Mouse (Mus musculus): ENCODE data around the gene Gm5849. TPM values are rescaled to one million over a fixed set of nuclear protein-coding genes. Genes with fewer than 3 reads are reported as not detected.
"Not testable (repeated sequence)": the region's sequence is repeated elsewhere in the genome, so short reads cannot be mapped to it uniquely, and the experiment has no call there.

Gene Gm5849
- not detected in 2 replicates for polyA plus RNA-seq (2014; fragmentation: Nextera tagmentation; extraction: Ambion mirVana)

DNA sequence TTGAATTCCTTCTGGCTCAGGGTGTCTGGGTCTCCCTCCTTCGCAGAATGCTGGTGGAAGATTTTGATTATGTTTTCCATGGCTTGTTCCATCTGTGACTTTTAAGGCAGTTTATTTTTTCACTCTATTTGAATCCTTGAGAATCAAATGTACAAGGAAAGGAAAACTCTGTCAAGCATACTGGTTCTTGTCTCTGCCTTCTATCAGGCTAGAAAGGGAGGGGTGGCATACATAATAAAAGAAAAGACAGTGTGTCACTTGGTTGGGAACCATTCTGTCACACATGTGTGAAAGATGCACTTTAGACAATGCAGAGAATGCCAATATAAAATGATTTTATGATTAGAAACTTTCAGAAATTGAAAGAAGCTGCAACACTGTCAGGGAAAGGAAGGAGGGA, at the start of gene Gm5849:
Gm5849 (minus strand) TSS at position 101 of the 400 bp plus-strand sequence.
- WGBS, result 83% methylated on average over 1 of the region's 1 CpGs
- not testable (repeated sequence) for H3K27ac ChIP-seq (replicated peaks; ENCODE audit: low read depth, low read length); H3K4me1 ChIP-seq (ENCODE audit: control insufficient read depth, insufficient read depth, low read length); H3K36me3 ChIP-seq (replicated peaks; ENCODE audit: control insufficient read depth, insufficient read depth, low read depth, low read length); ATAC-seq (replicated peaks; ENCODE audit: insufficient number of reproducible peaks, low FRiP score, low TSS enrichment, low read depth); H3K27me3 ChIP-seq (ENCODE audit: control insufficient read depth, insufficient read depth, low read length); H3K9ac ChIP-seq (replicated peaks; ENCODE audit: low read length); H3K4me3 ChIP-seq (ENCODE audit: low read depth, low read length); DNase-seq (ENCODE audit: low spot score); H3K4me2 ChIP-seq (ENCODE audit: low read depth, low read length); H3K9me3 ChIP-seq (replicated peaks; ENCODE audit: control insufficient read depth, low read length)

DNA sequence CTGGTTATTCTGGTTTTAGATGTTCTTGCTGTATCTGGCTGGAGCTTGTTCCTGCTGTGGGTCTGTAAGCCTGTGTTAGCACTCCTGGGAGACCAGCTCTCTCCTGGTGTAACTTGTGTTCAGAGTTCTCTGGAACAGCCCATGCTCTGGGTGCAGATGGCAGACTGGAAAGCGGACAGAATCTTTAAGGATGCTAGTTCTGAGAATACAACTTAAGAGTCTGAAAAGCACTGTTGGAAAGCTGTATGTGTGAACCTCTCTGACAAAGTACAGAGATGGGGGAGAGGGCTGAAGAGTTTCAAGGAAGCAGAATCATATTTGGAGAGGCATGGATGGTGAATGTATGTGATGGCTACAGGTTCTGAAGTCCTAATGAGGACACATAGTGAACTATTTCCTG, 28.0 kb downstream of the Gm5849 start:
- H3K4me1 ChIP-seq (ENCODE audit: control insufficient read depth, insufficient read depth, low read length), result no peaks in the 10 kb centered on the region
- WGBS, result 92% methylated on average over 1 of the region's 1 CpGs
- H3K27me3 ChIP-seq (ENCODE audit: control insufficient read depth, insufficient read depth, low read length), result no peaks in the 10 kb centered on the region
- DNase-seq (ENCODE audit: low spot score), result no peak
- no peak overlapping the region for H3K27ac ChIP-seq (replicated peaks; ENCODE audit: low read depth, low read length)
- no peak overlapping the region for H3K9ac ChIP-seq (replicated peaks; ENCODE audit: low read length)
- no peak for ATAC-seq (replicated peaks; ENCODE audit: insufficient number of reproducible peaks, low FRiP score, low TSS enrichment, low read depth)
- no peaks in the 10 kb centered on the region for H3K9me3 ChIP-seq (replicated peaks; ENCODE audit: control insufficient read depth, low read length)
- H3K36me3 ChIP-seq (replicated peaks; ENCODE audit: control insufficient read depth, insufficient read depth, low read depth, low read length), result no peaks in the 10 kb centered on the region
- no peak overlapping the region for H3K4me3 ChIP-seq (ENCODE audit: low read depth, low read length)
- H3K4me2 ChIP-seq (ENCODE audit: low read depth, low read length), result no peak overlapping the region

DNA sequence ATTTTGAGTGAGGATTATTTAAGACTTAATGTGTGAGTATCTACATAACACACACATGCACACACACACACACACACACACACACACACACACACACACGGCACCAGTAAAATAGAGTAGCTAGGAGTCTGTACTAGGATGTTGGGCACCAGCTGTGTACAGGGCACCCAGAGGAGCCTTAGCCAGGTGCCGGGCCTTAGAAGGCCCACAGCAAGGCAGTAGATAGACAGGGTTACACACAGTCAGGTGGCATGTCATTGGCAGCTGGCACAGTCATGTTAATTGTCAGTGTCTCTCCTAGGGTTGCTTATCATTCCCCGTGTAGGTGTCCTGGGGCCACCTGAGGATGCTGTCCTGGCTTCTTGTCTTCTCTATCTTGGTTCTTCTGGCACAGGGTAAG, 51.1 kb downstream of the Gm5849 start, which contains the start of gene Pglyrp4:
Pglyrp4 (plus strand) TSS at position 301 of the 400 bp plus-strand sequence.
- no peaks in the 10 kb centered on the region for H3K36me3 ChIP-seq (replicated peaks; ENCODE audit: control insufficient read depth, insufficient read depth, low read depth, low read length)
- no peak within 1 kb of the TSS for H3K4me3 ChIP-seq (ENCODE audit: low read depth, low read length)
- H3K9me3 ChIP-seq (replicated peaks; ENCODE audit: control insufficient read depth, low read length), result no peaks in the 10 kb centered on the region
- no peaks in the 10 kb centered on the region for H3K4me1 ChIP-seq (ENCODE audit: control insufficient read depth, insufficient read depth, low read length)
- no peak within 1 kb of the TSS for H3K4me2 ChIP-seq (ENCODE audit: low read depth, low read length)
- ATAC-seq (replicated peaks; ENCODE audit: insufficient number of reproducible peaks, low FRiP score, low TSS enrichment, low read depth) (no peak), DNase-seq (ENCODE audit: low spot score) (no peak)
- no peak within 1 kb of the TSS for H3K27ac ChIP-seq (replicated peaks; ENCODE audit: low read depth, low read length)
- no peak within 1 kb of the TSS for H3K9ac ChIP-seq (replicated peaks; ENCODE audit: low read length)
- H3K27me3 ChIP-seq (ENCODE audit: control insufficient read depth, insufficient read depth, low read length), result no peaks in the 10 kb centered on the region
- WGBS, result 88% methylated on average over 3 of the region's 3 CpGs

Other genes with a start within 250 kb of the Gm5849 start
- 48.2 and 52.1 TPM in 2 replicates for gene S100a16, start 240.6 kb downstream of the Gm5849 start, polyA plus RNA-seq (2014; fragmentation: Nextera tagmentation; extraction: Ambion mirVana)
- gene S100a3, start 217.3 kb downstream of the Gm5849 start, polyA plus RNA-seq (2014; fragmentation: Nextera tagmentation; extraction: Ambion mirVana), result not detected in 2 replicates
- not detected in 2 replicates for gene S100a2, start 187.6 kb downstream of the Gm5849 start, polyA plus RNA-seq (2014; fragmentation: Nextera tagmentation; extraction: Ambion mirVana)
- not detected in 2 replicates for gene Gm42674, start 176.0 kb downstream of the Gm5849 start, polyA plus RNA-seq (2014; fragmentation: Nextera tagmentation; extraction: Ambion mirVana)
- gene S100a4, start 174.1 kb downstream of the Gm5849 start, polyA plus RNA-seq (2014; fragmentation: Nextera tagmentation; extraction: Ambion mirVana), result 3.4 and 3.9 TPM in 2 replicates
- not detected in 2 replicates for gene S100a5, start 169.4 kb downstream of the Gm5849 start, polyA plus RNA-seq (2014; fragmentation: Nextera tagmentation; extraction: Ambion mirVana)
- 23.7 and 25.3 TPM in 2 replicates for gene S100a6, start 165.0 kb downstream of the Gm5849 start, polyA plus RNA-seq (2014; fragmentation: Nextera tagmentation; extraction: Ambion mirVana)
- not detected in 2 replicates for gene S100a7a, start 123.9 kb downstream of the Gm5849 start, polyA plus RNA-seq (2014; fragmentation: Nextera tagmentation; extraction: Ambion mirVana)
- gene S100a8, start 108.9 kb downstream of the Gm5849 start, polyA plus RNA-seq (2014; fragmentation: Nextera tagmentation; extraction: Ambion mirVana), result 10.5 and 13.2 TPM in 2 replicates
- 5.7 and 5.8 TPM in 2 replicates for gene S100a9, start 82.2 kb downstream of the Gm5849 start, polyA plus RNA-seq (2014; fragmentation: Nextera tagmentation; extraction: Ambion mirVana)
- not detected in 2 replicates for gene Pglyrp4, start 51.0 kb downstream of the Gm5849 start, polyA plus RNA-seq (2014; fragmentation: Nextera tagmentation; extraction: Ambion mirVana)